Mouse (Mus musculus) lung, embryonic 14.5 days (tissue): ENCODE measurements around the gene Spats2l. TPM values are rescaled to one million over a fixed set of nuclear protein-coding genes. Genes with fewer than 3 reads are reported as not detected.

Source experiments
- ATAC-seq: fragments of 200-750 bp; cut with Nextera tagmentation; 2 replicates; pipeline ENCODE4 v1.8.0; 2017; ENCODE audit warnings: mild to moderate bottlenecking, moderate TSS enrichment, moderate library complexity; ENCODE audit not compliant: insufficient read depth
- DNase-seq: peaks from one replicate; pipeline ENCODE4 v3.0.0-alpha.2; 2015
- H3K27ac ChIP-seq: fragments of 300-500 bp; sonication (generic); 2 replicates; pipeline ENCODE4 v1.5.1; 2014; ENCODE audit warnings: low read depth, mild to moderate bottlenecking, moderate library complexity
- H3K27me3 ChIP-seq: fragments of 300-500 bp; sonication (generic); 2 replicates; pipeline ENCODE4 v1.6.1; 2014; ENCODE audit warnings: low read length, control low read depth; ENCODE audit not compliant: insufficient read depth
- H3K36me3 ChIP-seq: fragments of 300-500 bp; sonication (generic); 2 replicates; pipeline ENCODE4 v1.6.1; 2014; ENCODE audit warnings: control low read depth; ENCODE audit not compliant: insufficient read depth
- H3K4me1 ChIP-seq: fragments of 300-500 bp; sonication (generic); 2 replicates; pipeline ENCODE4 v1.6.1; 2014; ENCODE audit warnings: antibody characterized with exemption, control low read depth; ENCODE audit not compliant: insufficient read depth
- H3K4me2 ChIP-seq: fragments of 300-500 bp; sonication (generic); 2 replicates; pipeline ENCODE4 v1.6.1; 2014; ENCODE audit warnings: mild to moderate bottlenecking
- H3K4me3 ChIP-seq: fragments of 300-500 bp; sonication (generic); 2 replicates; pipeline ENCODE4 v1.5.1; 2014; ENCODE audit warnings: low read depth, low read length
- H3K9ac ChIP-seq: fragments of 300-500 bp; sonication (generic); 2 replicates; pipeline ENCODE4 v1.6.1; 2014
- H3K9me3 ChIP-seq: fragments of 300-500 bp; sonication (generic); 2 replicates; pipeline ENCODE4 v1.6.1; 2016; ENCODE audit warnings: low read depth, low read length, control low read depth
- CTCF ChIP-seq: IDR thresholded peaks from 2 replicates; pipeline ENCODE4 v1.5.1; 2016; ENCODE audit warnings: antibody characterized with exemption, low read depth
- WGBS: fragments of 180-500 bp; shearing (Covaris S2); extraction: QIAGEN DNeasy Blood & Tissue Kit; methylation state at CpG from one replicate; pipeline ENCODE4 v1.1.7; 2014; 5-methylcytosine and 5-hydroxymethylcytosine counted together
- polyA plus RNA-seq: library from polyadenylated mRNA; unstranded; fragments of >200 nt; fragmentation: Nextera tagmentation; extraction: Ambion mirVana; gene quantifications from 2 replicates; pipeline ENCODE4 v1.2.1, GENCODE M21; 2014

The Spats2l gene
- polyA plus RNA-seq, 1 experiment from 2014 or later, result 81.2 TPM

DNA sequence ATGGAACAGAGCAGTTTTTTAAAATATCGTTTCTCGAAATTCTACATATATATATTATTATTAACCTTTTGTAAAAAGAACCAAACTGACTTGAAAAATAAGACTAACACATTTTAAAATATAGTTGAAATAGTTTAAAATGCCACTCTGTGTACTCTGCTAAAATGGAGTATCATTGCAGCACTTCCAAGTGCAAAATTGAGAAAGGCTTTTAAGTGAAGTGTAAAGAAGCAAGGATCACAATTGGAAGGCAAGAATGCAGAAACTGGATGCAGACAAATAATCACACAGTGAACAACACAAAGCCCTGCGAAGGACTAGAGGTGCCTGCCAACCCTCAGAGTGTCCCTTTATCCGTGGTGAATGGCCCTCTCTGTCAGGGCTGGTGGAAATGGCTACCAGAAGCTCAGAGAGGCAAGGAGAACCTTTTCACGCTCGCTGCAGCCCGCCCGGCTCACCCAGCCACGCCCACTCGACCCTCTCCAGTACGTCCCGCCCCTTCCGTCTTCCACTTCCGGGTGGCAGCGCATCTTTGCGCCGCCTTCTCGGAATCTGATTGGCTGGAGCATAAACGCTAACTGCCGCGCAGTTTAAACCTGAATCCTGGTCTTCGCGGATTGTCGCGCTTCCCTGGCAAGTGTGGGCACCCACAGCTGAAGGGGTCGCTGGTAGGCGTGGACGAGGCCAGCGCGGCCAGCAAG is 221.6 kb downstream of the Spats2l start, which contains the start of gene Sgo2a:
Sgo2a (plus strand) TSS at position 540 of the 701 bp plus-strand sequence.
- peak within 1 kb of the TSS; percentile 74 for H3K4me2 ChIP-seq
- WGBS, result 7% methylated on average over 30 of the region's 30 CpGs
- H3K36me3 ChIP-seq, result peaks cover 7% of the 10 kb centered on the region
- TF ChIP-seq CTCF, result no peak
- peak within 1 kb of the TSS; percentile 86 for H3K27ac ChIP-seq
- no peaks in the 10 kb centered on the region for H3K9me3 ChIP-seq
- peaks cover 9% of the 10 kb centered on the region for H3K4me1 ChIP-seq
- H3K27me3 ChIP-seq, result no peaks in the 10 kb centered on the region
- peak within 1 kb of the TSS; percentile 85 for H3K4me3 ChIP-seq
- DNase-seq (peak; percentile 100), ATAC-seq (peak; percentile 97)
- peak within 1 kb of the TSS; percentile 84 for H3K9ac ChIP-seq

DNA sequence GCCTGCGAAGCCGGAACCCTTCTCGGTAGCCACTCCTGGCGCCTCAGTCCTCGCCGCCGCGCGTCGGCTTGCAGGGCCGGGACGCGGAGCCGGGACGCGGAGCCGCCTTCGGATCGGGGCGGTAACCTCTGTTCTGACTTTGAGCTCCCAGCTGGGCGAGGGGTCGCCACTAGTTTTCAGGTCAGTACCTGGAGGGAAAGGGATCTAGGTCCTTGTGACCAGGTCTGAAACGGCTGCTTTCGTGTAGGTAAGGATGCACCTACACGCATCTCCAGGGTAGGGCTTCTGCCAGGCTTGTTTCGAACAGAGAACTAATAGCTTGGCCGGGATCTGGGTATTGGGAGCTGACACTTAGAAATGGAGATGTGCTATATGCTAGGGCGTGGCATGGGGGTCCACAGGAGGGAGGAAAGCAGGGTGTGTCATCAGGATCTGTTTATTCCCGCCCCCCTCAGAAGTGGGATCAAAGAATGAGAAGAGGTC is 222.2 kb downstream of the Spats2l start:
- H3K9me3 ChIP-seq, result no peaks in the 10 kb centered on the region
- under 1% methylated on average over 29 of the region's 29 CpGs for WGBS
- peaks cover 9% of the 10 kb centered on the region for H3K4me1 ChIP-seq
- ATAC-seq (peak; percentile 70), DNase-seq (no peak)
- H3K27ac ChIP-seq, result peak overlapping the region; percentile 86
- H3K36me3 ChIP-seq, result peaks cover 11% of the 10 kb centered on the region
- H3K9ac ChIP-seq, result peak overlapping the region; percentile 84
- TF ChIP-seq CTCF, result no peak
- peak overlapping the region; percentile 85 for H3K4me3 ChIP-seq
- no peaks in the 10 kb centered on the region for H3K27me3 ChIP-seq
- peak overlapping the region; percentile 74 for H3K4me2 ChIP-seq

Other genes with a start within 250 kb of the Spats2l start
- gene Sgo2a, start 221.8 kb downstream of the Spats2l start, polyA plus RNA-seq, result 27.1 and 28.8 TPM in 2 replicates
- gene Kctd18, start 244.8 kb downstream of the Spats2l start, polyA plus RNA-seq, result 17.2 and 18.4 TPM in 2 replicates